9 mouse cellular contexts compared by ENCODE assay signal in genomic region chr11:95521563-95521962, GRCm38 (mm10). TPM values are rescaled to one million over a fixed set of nuclear protein-coding genes. Genes with fewer than 3 reads are reported as not detected.
A peak's percentile ranks its signal among the peaks of the same experiment; 100 is the strongest.
DNase-seq lines count a peak whose midpoint lies in the region; ATAC-seq and TF ChIP-seq lines count a peak whose summit lies in the region.
"Had no signal": no experiment of that assay in that cellular context is flagged by ENCODE, and none has a peak within 500 bp of the region (broad histone marks: within the 10 kb centered on the region; RNA-seq: fewer than 3 reads in every experiment).

No protein-coding gene starts in this region.

- DNase-seq in G1E (ENCODE audit: low spot score), result peak; percentile 44
- DNase-seq in cerebellum, adult 2 months, result peak; percentile 82 to 87
- peak; percentile 80 for DNase-seq in forelimb bud, embryonic 11.5 days (ENCODE audit: low read depth, low spot score)
- DNase-seq in hindbrain, embryonic 10.5 days (ENCODE audit: low spot score), result peak; percentile 85
- DNase-seq in layer of hippocampus, adult 8-10 months (ENCODE audit: low spot score in 2 of 2), result peak; percentile 49 to 80
- peak; percentile 91 for DNase-seq in lung, embryonic 14.5 days
- DNase-seq in thymus, adult 2 months, result peak; percentile 72

- peaks cover 20% of the 10 kb centered on the region for H3K4me1 ChIP-seq in G1E (ENCODE audit: insufficient read depth, low read depth, low read length)
- H3K4me1 ChIP-seq in cerebellum, adult 2 months (ENCODE audit: control insufficient read depth, insufficient read depth, low read length), result peaks cover 6% of the 10 kb centered on the region
- peaks cover 51% of the 10 kb centered on the region for H3K4me1 ChIP-seq in hindbrain, embryonic 10.5 days (replicated peaks)
- H3K4me1 ChIP-seq in lung, embryonic 14.5 days (ENCODE audit: insufficient read depth), result no peaks in the 10 kb centered on the region
- peaks cover 8% of the 10 kb centered on the region for H3K4me1 ChIP-seq in thymus, adult 2 months (replicated peaks; ENCODE audit: control insufficient read depth, insufficient read depth, low read length)

- under 1% methylated on average over 13 of the region's 13 CpGs for WGBS in cerebellum, adult 2 months
- WGBS in hindbrain, embryonic 10.5 days, result 2% methylated on average over 13 of the region's 13 CpGs
- 2% methylated on average over 13 of the region's 13 CpGs for WGBS in lung, embryonic 14.5 days
- 2% methylated on average over 13 of the region's 13 CpGs for WGBS in thymus, adult 2 months

- peaks cover 47% of the 10 kb centered on the region for H3K27me3 ChIP-seq in G1E (ENCODE audit: insufficient read depth, low read length)
- no peaks in the 10 kb centered on the region for H3K27me3 ChIP-seq in cerebellum, adult 2 months (ENCODE audit: control insufficient read depth, insufficient read depth, low read length)
- H3K27me3 ChIP-seq in hindbrain, embryonic 10.5 days (ENCODE audit: insufficient read depth, poor library complexity, severe bottlenecking), result peaks cover 29% of the 10 kb centered on the region
- H3K27me3 ChIP-seq in lung, embryonic 14.5 days (ENCODE audit: insufficient read depth, low read length), result 0 out of 2 replicates have a peak, but pooled peaks cover 7% of the 10 kb centered on the region
- no peaks in the 10 kb centered on the region for H3K27me3 ChIP-seq in thymus, adult 2 months (ENCODE audit: control insufficient read depth, insufficient read depth, low read length)

- H3K27ac ChIP-seq in cerebellum, adult 2 months (ENCODE audit: insufficient read depth, low read length), result no peak overlapping the region
- no peak overlapping the region; the same call in 1 of the 2 replicates for H3K27ac ChIP-seq in hindbrain, embryonic 10.5 days
- H3K27ac ChIP-seq in lung, embryonic 14.5 days (ENCODE audit: low read depth), result no peak overlapping the region
- no peak overlapping the region for H3K27ac ChIP-seq in thymus, adult 2 months (ENCODE audit: control insufficient read depth, insufficient read depth, low read length)
- H3K27ac ChIP-seq: macrophage had no signal

- TF ChIP-seq POLR2A in cerebellum, adult 2 months (IDR thresholded peaks at IDR 0.05; ENCODE audit: borderline replicate concordance, insufficient read depth, low read length), result no peak
- TF ChIP-seq POLR2A in thymus, adult 2 months (IDR thresholded peaks at IDR 0.05; ENCODE audit: control insufficient read depth, extremely low read depth, insufficient read depth, low read length, poor library complexity), result no peak

- peak; percentile 65 for TF ChIP-seq CTCF in G1E (IDR thresholded peaks at IDR 0.05; ENCODE audit: low read depth, low read length)
- TF ChIP-seq CTCF in cerebellum, adult 2 months (IDR thresholded peaks at IDR 0.05; ENCODE audit: borderline replicate concordance, insufficient read depth, low read depth, low read length), result peak; percentile 93
- TF ChIP-seq CTCF in lung, embryonic 14.5 days (IDR thresholded peaks at IDR 0.05; ENCODE audit: low read depth), result peak; percentile 96
- TF ChIP-seq CTCF in thymus, adult 2 months (IDR thresholded peaks at IDR 0.05; ENCODE audit: borderline replicate concordance, control insufficient read depth, extremely low read depth, insufficient read depth, low read length, poor library complexity), result peak; percentile 95; the same call in 1 of the 2 replicates

- no peak overlapping the region for H3K9ac ChIP-seq in lung, embryonic 14.5 days

- H3K4me3 ChIP-seq in G1E (ENCODE audit: low read depth, low read length), result no peak overlapping the region
- H3K4me3 ChIP-seq in cerebellum, adult 2 months (replicated peaks; ENCODE audit: insufficient read depth, low read depth, low read length), result peak overlapping the region; percentile 28
- H3K4me3 ChIP-seq in hindbrain, embryonic 10.5 days, result peak overlapping the region; percentile 32
- peak overlapping the region; percentile 17; the same call in 1 of the 2 replicates for H3K4me3 ChIP-seq in lung, embryonic 14.5 days (ENCODE audit: low read depth, low read length)
- no peak overlapping the region for H3K4me3 ChIP-seq in thymus, adult 2 months (ENCODE audit: control insufficient read depth, insufficient read depth, low read length)

- ATAC-seq in G1E (ENCODE audit: extremely low read depth, insufficient number of reproducible peaks, low FRiP score, poor library complexity, severe bottlenecking), result no peak
- peak; percentile 33; the same call in 1 of the 2 replicates for ATAC-seq in lung, embryonic 14.5 days (ENCODE audit: insufficient read depth)
- ATAC-seq in neutrophil, adult 5-6 weeks (ENCODE audit: extremely low read depth, insufficient number of reproducible peaks, low FRiP score, poor library complexity, severe bottlenecking), result peak; percentile 49; the same call in 1 of the 2 replicates

- H3K4me2 ChIP-seq in lung, embryonic 14.5 days, result peak overlapping the region; percentile 52

- H3K9me3 ChIP-seq in G1E (replicated peaks), result no peaks in the 10 kb centered on the region
- H3K9me3 ChIP-seq in hindbrain, embryonic 10.5 days, result no peaks in the 10 kb centered on the region
- H3K9me3 ChIP-seq in lung, embryonic 14.5 days (ENCODE audit: low read depth, low read length), result no peaks in the 10 kb centered on the region

- H3K36me3 ChIP-seq in G1E (replicated peaks), result no peaks in the 10 kb centered on the region
- no peaks in the 10 kb centered on the region for H3K36me3 ChIP-seq in hindbrain, embryonic 10.5 days
- H3K36me3 ChIP-seq in lung, embryonic 14.5 days (ENCODE audit: insufficient read depth), result no peaks in the 10 kb centered on the region
- no peaks in the 10 kb centered on the region for H3K36me3 ChIP-seq in thymus, adult 2 months (ENCODE audit: control insufficient read depth, insufficient read depth, low read length)

RNA-seq across cellular contexts. Expression of gene Nxph3, which starts 7.2 kb away (rescaled TPM):
- total RNA-seq in G1E (2014; fragmentation: Nextera tagmentation) (not detected in 2 replicates), G1E (2017) (0.05 TPM in 1 of 2 replicates, not detected in the other)
- not detected in 2 replicates for polyA plus RNA-seq in G1E (2012)
- polyA plus RNA-seq in cerebellum, adult 2 months (2012; rRNA removed), result 18.6 and 19.9 TPM in 2 replicates
- 0.46 and 0.75 TPM in 2 replicates for polyA plus RNA-seq in hindbrain, embryonic 10.5 days (2016; fragmentation: Nextera tagmentation; extraction: Ambion mirVana)
- total RNA-seq in layer of hippocampus, adult 8-10 months (2022), result 10 to 100 TPM; 22.2 to 26.3 (median 25.1) TPM
- 0.18 and 0.28 TPM in 2 replicates for polyA plus RNA-seq in lung, embryonic 14.5 days (2014; fragmentation: Nextera tagmentation; extraction: Ambion mirVana)
- not detected in 2 replicates for total RNA-seq in neutrophil, adult 5-6 weeks (2017)
- polyA plus RNA-seq in thymus, adult 2 months (2012; rRNA removed), result 0.22 and 0.34 TPM in 2 replicates
- polyA plus RNA-seq: macrophage had no signal

Comparison
In these comparisons a context has a peak if more than half of its experiments do, and no peak if none do; other contexts are left out.
1. H3K4me3 ChIP-seq: peak in cerebellum, adult 2 months (single experiment), hindbrain, embryonic 10.5 days (single experiment) and lung, embryonic 14.5 days (single experiment); none in G1E (single experiment) and thymus, adult 2 months (single experiment).
2. RNA of gene Nxph3, which starts 7.2 kb away (polyA plus RNA-seq): 18.6 to 19.9 TPM in cerebellum, adult 2 months; 0.46 to 0.75 TPM in hindbrain, embryonic 10.5 days, 0.22 to 0.34 TPM in thymus, adult 2 months, 0.18 to 0.28 TPM in lung, embryonic 14.5 days and not detected in G1E; every median in the first group is over 10 times any median in the second.
3. Peak in every context shown above with its lines, with median percentiles within 50 percentile points of each other: DNase-seq and CTCF ChIP-seq.